Mouse (Mus musculus) MEL (cell line): ENCODE results near the gene Usp13. TPM values are rescaled to one million over a fixed set of nuclear protein-coding genes. Genes with fewer than 3 reads are reported as not detected.

Experiments used
- DNase-seq: peaks from one replicate; pipeline ENCODE4 v3.0.0; 2011; ENCODE audit warnings: low read depth, low spot score
- H3K27ac ChIP-seq: 2 replicates; pipeline ENCODE4 v1.5.1; 2012; ENCODE audit warnings: low read depth, mild to moderate bottlenecking, control low read depth, low read length, moderate library complexity; ENCODE audit not compliant: control insufficient read depth
- H3K27me3 ChIP-seq, 2 experiments: fragments of 150-350 bp in 1 of 2; sonication (generic) in 1 of 2; 2 replicates each; pipeline ENCODE4 v1.6.1; 2012; ENCODE audit warnings: low read length in 2 of 2, mild to moderate bottlenecking in 2 of 2, improper control_type of control experiment in 1 of 2, moderate library complexity in 1 of 2; ENCODE audit not compliant: insufficient read depth in 2 of 2, control insufficient read depth in 1 of 2
- H3K36me3 ChIP-seq, 2 experiments: 2 replicates each; pipeline ENCODE4 v1.6.1; 2012 to 2014; ENCODE audit warnings: low read length in 2 of 2, improper control_type of control experiment in 1 of 2, inconsistent platforms in 1 of 2, mild to moderate bottlenecking in 1 of 2; ENCODE audit not compliant: insufficient read depth in 2 of 2, control insufficient read depth in 1 of 2
- H3K4me1 ChIP-seq, 2 experiments: fragments of 150-350 bp in 1 of 2; sonication (generic) in 1 of 2; 2 replicates each; pipeline ENCODE4 v1.6.1; 2012; ENCODE audit warnings: low read length in 2 of 2, improper control_type of control experiment in 1 of 2, mild to moderate bottlenecking in 1 of 2; ENCODE audit not compliant: insufficient read depth in 2 of 2, control insufficient read depth in 1 of 2
- H3K4me3 ChIP-seq, 2 experiments: fragments of 150-350 bp in 1 of 2; sonication (generic) in 1 of 2; 2 replicates each; pipeline ENCODE4 v1.5.1; 2012; ENCODE audit warnings: low read depth in 2 of 2, low read length in 2 of 2, mild to moderate bottlenecking in 2 of 2, moderate library complexity in 2 of 2, control low read depth in 1 of 2, improper control_type of control experiment in 1 of 2; ENCODE audit not compliant: control insufficient read depth in 1 of 2, insufficient read depth in 1 of 2
- H3K79me2 ChIP-seq: 2 replicates; pipeline ENCODE4 v1.6.1; 2012; ENCODE audit warnings: mild to moderate bottlenecking, low read length, moderate library complexity; ENCODE audit not compliant: control insufficient read depth, poor library complexity, insufficient read depth
- H3K9ac ChIP-seq: 2 replicates; pipeline ENCODE4 v1.6.1; 2012; ENCODE audit warnings: low read depth, mild to moderate bottlenecking, control low read depth, low read length, moderate library complexity; ENCODE audit not compliant: control insufficient read depth, poor library complexity, severe bottlenecking
- H3K9me3 ChIP-seq: fragments of 150-350 bp; sonication (generic); replicated peaks from 2 replicates; pipeline ENCODE4 v1.6.1; 2012; ENCODE audit warnings: mild to moderate bottlenecking, low read length, improper control_type of control experiment, moderate library complexity; ENCODE audit not compliant: insufficient read depth
- CHD2 ChIP-seq: IDR thresholded peaks from 2 replicates; pipeline ENCODE4 v1.6.1; 2011; ENCODE audit warnings: low read length, improper control_type of control experiment
- CTCF ChIP-seq, 3 experiments: IDR thresholded peaks in 2 of 3; conservative IDR thresholded peaks in 1 of 3; 2 replicates each; pipeline ENCODE4 v1.5.1; 2011 to 2012; ENCODE audit warnings: low read length in 3 of 3, low read depth in 2 of 3, mild to moderate bottlenecking in 2 of 3, improper control_type of control experiment in 1 of 3, inconsistent platforms in 1 of 3, mixed read lengths in 1 of 3, moderate library complexity in 1 of 3; ENCODE audit not compliant: control insufficient read depth in 1 of 3, insufficient read depth in 1 of 3, poor library complexity in 1 of 3, severe bottlenecking in 1 of 3
- ELF1 ChIP-seq: IDR thresholded peaks from 2 replicates; pipeline ENCODE4 v1.6.1; 2014; ENCODE audit warnings: low read depth, mild to moderate bottlenecking, inconsistent platforms, low read length, improper control_type of control experiment, moderate library complexity
- ETS1 ChIP-seq: IDR thresholded peaks from 2 replicates; pipeline ENCODE4 v1.6.1; 2012; ENCODE audit warnings: low read depth, mild to moderate bottlenecking, inconsistent platforms, low read length, improper control_type of control experiment, moderate library complexity
- GABPA ChIP-seq: IDR thresholded peaks from 2 replicates; pipeline ENCODE4 v1.6.1; 2012; ENCODE audit warnings: low read depth, mild to moderate bottlenecking, inconsistent platforms, low read length, improper control_type of control experiment, moderate library complexity
- JUND ChIP-seq: IDR thresholded peaks from 2 replicates; pipeline ENCODE4 v1.6.1; 2011; ENCODE audit warnings: low read depth, mild to moderate bottlenecking, improper control_type of control experiment, low read length
- MEF2A ChIP-seq: IDR thresholded peaks from 2 replicates; pipeline ENCODE4 v1.6.1; 2014; ENCODE audit warnings: low read depth, mild to moderate bottlenecking, inconsistent platforms, low read length, improper control_type of control experiment; ENCODE audit not compliant: poor library complexity, insufficient replicate concordance, severe bottlenecking; ENCODE audit errors: extremely low read depth
- NELFE ChIP-seq: IDR thresholded peaks from 2 replicates; pipeline ENCODE4 v1.6.1; 2011; ENCODE audit warnings: low read depth, low read length, improper control_type of control experiment
- POLR2AphosphoS2 ChIP-seq: IDR thresholded peaks from 2 replicates; pipeline ENCODE4 v1.6.1; 2011; ENCODE audit warnings: low read length, improper control_type of control experiment
- TCF12 ChIP-seq: IDR thresholded peaks from 2 replicates; pipeline ENCODE4 v1.6.1; 2014; ENCODE audit warnings: low read depth, mild to moderate bottlenecking, inconsistent platforms, low read length, improper control_type of control experiment, moderate library complexity
- UBTF ChIP-seq: IDR thresholded peaks from 2 replicates; pipeline ENCODE4 v1.6.1; 2012; ENCODE audit warnings: low read depth, mild to moderate bottlenecking, inconsistent platforms, low read length, improper control_type of control experiment, moderate library complexity, borderline replicate concordance; ENCODE audit not compliant: insufficient read depth
- USF2 ChIP-seq, 2 experiments: IDR thresholded peaks; 2 replicates each; pipeline ENCODE4 v1.6.1; 2011 to 2012; ENCODE audit warnings: improper control_type of control experiment in 2 of 2, low read length in 2 of 2, borderline replicate concordance in 1 of 2, inconsistent platforms in 1 of 2, low read depth in 1 of 2, mild to moderate bottlenecking in 1 of 2; ENCODE audit not compliant: insufficient read depth in 1 of 2
- polyA plus RNA-seq, 2 experiments: library from polyadenylated mRNA; stranded (reverse) in 1 of 2; unstranded in 1 of 2; fragments of >175 nt in 1 of 2; fragments of >200 nt in 1 of 2; gene quantifications; 2 replicates each; pipeline versions ENCODE4 v1.2.1 to v1.2.4; 2012; ENCODE audit warnings: low replicate concordance in 2 of 2, low read depth in 1 of 2; ENCODE audit not compliant: insufficient read length in 2 of 2, insufficient read depth in 1 of 2, missing spikeins in 1 of 2
- total RNA-seq: library from RNA; depleted of rRNA; stranded (reverse); fragments of 300-350 nt; gene quantifications from 2 replicates; pipeline ENCODE4 v1.2.3, GENCODE M21; 2012; rRNA removed

The Usp13 gene
- not detected in 2 replicates for total RNA-seq
- not detected for polyA plus RNA-seq

- H3K9ac ChIP-seq = no peak within 1 kb of the TSS
- no peak within 1 kb of the TSS for H3K27ac ChIP-seq
- H3K4me3 ChIP-seq = no peak within 1 kb of the TSS
- no peaks in the 10 kb centered on the region for H3K9me3 ChIP-seq
- TF ChIP-seq POLR2AphosphoS2 (no peak), TCF12 (no peak)
- no peaks in the 10 kb centered on the region for H3K36me3 ChIP-seq
- no peaks in the 10 kb centered on the region for H3K79me2 ChIP-seq
- H3K4me1 ChIP-seq = no peaks in the 10 kb centered on the region
- no peak for DNase-seq
- H3K27me3 ChIP-seq = no peaks in the 10 kb centered on the region
Observed at GRCm38 (mm10) chr3:32817357-32818326, at the start of gene Usp13. Usp13 (plus strand) TSS chr3:32817546.

- Histone ChIP-seq H3K27ac (no peak overlapping the region), H3K9me3 (no peaks in the 10 kb centered on the region), H3K4me3 (no peak overlapping the region)
- DNase-seq = no peak
- TF ChIP-seq MEF2A (no peak), NELFE (no peak), JUND (no peak), CTCF (IDR thresholded peaks at IDR 0.05 in 2 of 3, conservative IDR thresholded peaks at IDR 0.05 in 1 of 3; ENCODE audit: control insufficient read depth in 1 of 3, insufficient read depth in 1 of 3, low read depth in 2 of 3, low read length in 3 of 3, poor library complexity in 1 of 3, severe bottlenecking in 1 of 3) (no peak), UBTF (no peak), ETS1 (no peak), ELF1 (no peak), GABPA (no peak), CHD2 (no peak), USF2 (IDR thresholded peaks at IDR 0.05; ENCODE audit: borderline replicate concordance in 1 of 2, insufficient read depth in 1 of 2, low read depth in 1 of 2, low read length in 2 of 2) (no peak)
- TF ChIP-seq, all 39 proteins: peak for 0
- Histone ChIP-seq H3K27me3 (peaks cover 0 to 3% of the 10 kb centered on the region in 2 experiments; a peak in 2 of 4 replicates), H3K9ac (no peak overlapping the region), H3K79me2 (no peaks in the 10 kb centered on the region), H3K36me3 (no peaks in the 10 kb centered on the region), H3K4me1 (no peaks in the 10 kb centered on the region)
Observed at GRCm38 (mm10) chr3:32770781-32771180, 46.6 kb upstream of the Usp13 start.
